Mouse (Mus musculus) embryonic stem cell, embryonic (primary cell): ENCODE results near the gene Zfpm1.

Experiments
- CTCF ChIA-PET, 4 experiments: fragments of 300-600 bp in 2 of 4; fragments of 350-600 bp in 2 of 4; sonication (Branson Sonifier 250); formaldehyde crosslinking; loops; one replicate each; lab custom pipeline; 2022; ENCODE audit warnings: inconsistent platforms in 2 of 4; lab: Charles Lee
- POLR2A ChIA-PET, 4 experiments: fragments of 300-600 bp in 2 of 4; fragments of 350-600 bp in 2 of 4; sonication (Branson Sonifier 250); formaldehyde crosslinking; loops; one replicate each; lab custom pipeline; 2022; ENCODE audit warnings: antibody characterized with exemption in 4 of 4, inconsistent platforms in 1 of 4; lab: Charles Lee

The Zfpm1 gene

GRCm38 (mm10) chr8:122282035-122282358 lies at the start of gene Zfpm1:
TSS of gene Zfpm1 (plus strand) at chr8:122282141.
- CTCF ChIA-PET, result interaction anchor here (0.6 to 3.1 kb wide), 16 partner anchors 10 to 1088 kb away, joined by 3 to 28 read pairs (median 4); partner anchors contain the start of genes Chmp1a (in 1 of the 4) and Spata33 (in 1 of the 4)

DNA sequence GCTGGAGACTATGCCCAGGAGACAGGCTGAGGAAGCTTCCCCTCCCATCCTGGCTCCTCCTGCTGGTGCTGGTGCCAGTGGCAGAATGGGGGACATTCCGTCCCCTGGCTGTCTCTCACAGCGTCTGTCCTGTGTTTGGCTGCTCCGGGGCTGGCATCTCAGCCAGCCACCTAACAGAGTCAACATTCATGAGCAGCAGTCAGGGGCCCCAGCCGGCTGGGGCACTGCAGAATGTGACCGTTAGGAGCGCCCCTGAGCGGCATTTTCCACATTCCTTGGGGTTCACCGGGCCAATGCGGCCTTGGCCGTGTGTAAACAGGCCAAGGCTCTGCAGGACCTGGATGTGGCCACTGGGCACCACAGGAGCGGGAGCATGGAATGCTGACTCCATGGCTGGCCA lies 47.9 kb upstream of the Zfpm1 start:
- ChIA-PET CTCF (interaction anchor here in 1 of 4 experiments (0.6 kb wide), 1 partner anchor 105 kb away, joined by 3 read pairs; no protein-coding TSS in a partner anchor), POLR2A (no interaction called here)

More at GRCm38 (mm10) chr8:122282035-122282358, at the start of gene Zfpm1:
- POLR2A ChIA-PET, result interaction anchor here (0.5 to 3.0 kb wide), 52 partner anchors 9 to 763 kb away, joined by 3 to 26 read pairs (median 4); partner anchors contain the start of genes Cdt1 (in 1 of the 4), Cyba (in 1 of the 4), Mvd (in 1 of the 4) and Slc7a5 (in 1 of the 4)

DNA sequence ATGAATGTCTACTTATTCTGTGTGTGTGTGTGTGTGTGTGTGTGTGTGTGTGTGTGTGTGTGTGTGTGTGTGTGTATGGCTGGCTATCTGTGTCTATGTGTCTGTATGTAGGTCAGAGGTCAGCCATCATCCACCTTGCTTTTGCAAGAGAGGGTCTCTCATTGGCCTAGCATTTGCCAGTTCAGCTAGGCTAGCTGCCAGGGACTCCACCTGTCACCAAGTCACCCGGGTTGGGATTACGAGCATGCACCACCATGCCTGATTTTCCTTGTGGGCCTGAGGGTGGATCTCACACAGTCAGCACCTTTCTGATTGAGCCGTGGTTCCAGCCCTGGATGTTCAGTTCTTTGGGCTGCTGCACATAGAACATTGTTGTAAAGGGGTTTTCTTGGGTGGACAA lies 45.4 kb upstream of the Zfpm1 start:
- CTCF ChIA-PET, result no interaction called here
- POLR2A ChIA-PET, result interaction anchor here in 2 of 4 experiments (0.9 to 1.5 kb wide), 2 partner anchors 8 kb away, joined by 4 to 5 read pairs; no protein-coding TSS in a partner anchor

GRCm38 (mm10) chr8:122238225-122238624 lies 43.7 kb upstream of the Zfpm1 start:
- CTCF ChIA-PET, result no interaction called here

GRCm38 (mm10) chr8:122238731-122239130 lies 43.2 kb upstream of the Zfpm1 start:
- CTCF ChIA-PET, result no interaction called here
- POLR2A ChIA-PET, result interaction anchor here in 1 of 4 experiments (0.6 kb wide), 1 partner anchor 368 kb away, joined by 4 read pairs; no protein-coding TSS in a partner anchor

More at GRCm38 (mm10) chr8:122238225-122238624, 43.7 kb upstream of the Zfpm1 start:
- POLR2A ChIA-PET, result interaction anchor here in 1 of 4 experiments (0.6 kb wide), 1 partner anchor 368 kb away, joined by 4 read pairs; no protein-coding TSS in a partner anchor

GRCm38 (mm10) chr8:122240241-122241026 lies 41.5 kb upstream of the Zfpm1 start:
- POLR2A ChIA-PET, result interaction anchor here in 1 of 4 experiments (1.5 kb wide), 1 partner anchor 221 kb away, joined by 3 read pairs; no protein-coding TSS in a partner anchor
- CTCF ChIA-PET, result interaction anchor here in 2 of 4 experiments (0.5 to 0.6 kb wide), 2 partner anchors 262 to 1066 kb away, joined by 3 read pairs; no protein-coding TSS in a partner anchor

DNA sequence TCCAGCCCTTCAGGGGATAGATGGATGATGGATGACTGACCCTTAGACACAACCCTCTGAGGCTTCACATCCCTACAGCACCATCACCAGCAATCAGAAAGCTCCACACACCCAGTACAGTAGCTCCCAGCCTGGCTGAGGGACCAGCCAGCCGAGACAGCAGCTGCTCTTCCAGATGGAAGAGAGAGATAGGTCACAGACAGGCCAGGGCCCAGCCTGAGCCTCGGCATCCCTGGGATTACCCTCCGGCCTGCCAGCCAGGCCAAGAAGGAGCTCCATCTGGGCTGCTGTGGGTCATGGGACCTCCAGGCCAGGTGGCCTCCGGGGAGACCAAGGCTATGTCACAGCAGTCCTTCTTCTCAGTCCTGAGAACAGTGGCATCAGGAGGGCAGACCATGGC lies 38.6 kb upstream of the Zfpm1 start:
- ChIA-PET CTCF (interaction anchor here in 3 of 4 experiments (0.7 to 1.6 kb wide), 3 partner anchors 12 to 16 kb away, joined by 3 to 4 read pairs (median 4); no protein-coding TSS in a partner anchor), POLR2A (interaction anchor here in 1 of 4 experiments (1.0 to 1.1 kb wide), 2 partner anchors 12 to 48 kb away, joined by 3 to 4 read pairs; no protein-coding TSS in a partner anchor)

- ChIA-PET POLR2A (no interaction called here), CTCF (interaction anchor here in 1 of 4 experiments (1.6 kb wide), 1 partner anchor 14 kb away, joined by 4 read pairs; no protein-coding TSS in a partner anchor)
Observed at GRCm38 (mm10) chr8:122245161-122245560, 36.8 kb upstream of the Zfpm1 start.

DNA sequence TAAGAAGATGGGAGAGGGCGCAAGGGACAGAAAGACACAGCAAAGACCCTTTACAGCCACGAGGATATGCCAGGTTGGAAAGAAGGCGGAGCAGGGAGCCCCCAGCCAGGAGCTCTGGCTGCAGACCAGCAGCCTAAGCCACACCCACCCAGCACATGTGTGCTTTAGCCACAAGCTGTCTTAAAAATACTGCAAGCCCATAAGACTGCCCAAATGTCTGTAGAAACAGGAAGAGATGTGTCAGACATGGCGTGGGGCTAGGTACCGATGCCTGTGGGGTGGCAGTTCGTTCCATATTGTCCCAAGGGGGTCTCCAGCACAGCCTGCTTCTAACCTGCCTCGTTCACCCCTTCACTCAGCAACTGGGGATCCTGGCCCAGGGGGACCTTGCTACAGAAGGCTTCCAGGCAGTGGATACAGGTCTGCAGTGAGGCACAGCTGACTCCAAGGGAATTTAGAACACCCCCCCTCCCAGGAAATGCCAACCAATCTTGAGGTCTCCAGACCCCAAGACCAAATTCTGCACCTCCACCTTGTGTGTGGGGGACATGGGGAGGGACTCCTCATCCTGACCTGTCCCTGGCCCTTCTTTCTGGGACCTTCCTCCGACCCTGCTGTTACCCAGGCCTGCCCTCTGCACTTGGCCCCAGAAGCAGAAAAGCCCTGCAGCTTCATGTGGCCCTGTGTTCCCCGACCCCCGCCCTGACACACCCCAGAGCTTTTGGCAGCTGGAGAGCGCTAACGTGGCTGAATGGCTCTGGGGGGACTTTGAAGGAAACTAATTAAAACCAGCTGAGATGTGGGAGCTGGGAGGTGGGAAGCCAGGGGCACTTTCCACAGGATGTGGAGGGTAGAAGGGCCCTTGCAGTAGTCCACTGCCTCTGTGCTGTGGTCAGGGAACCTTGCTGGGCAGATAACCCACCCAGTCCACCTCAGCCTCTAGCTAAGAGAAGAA lies 35.4 kb upstream of the Zfpm1 start:
- POLR2A ChIA-PET, result interaction anchor here in 1 of 4 experiments (2.1 kb wide), 1 partner anchor 18 kb away, joined by 7 read pairs; no protein-coding TSS in a partner anchor
- CTCF ChIA-PET, result interaction anchor here in 1 of 4 experiments (0.8 to 1.2 kb wide), 3 partner anchors 13 to 246 kb away, joined by 3 read pairs; no protein-coding TSS in a partner anchor

DNA sequence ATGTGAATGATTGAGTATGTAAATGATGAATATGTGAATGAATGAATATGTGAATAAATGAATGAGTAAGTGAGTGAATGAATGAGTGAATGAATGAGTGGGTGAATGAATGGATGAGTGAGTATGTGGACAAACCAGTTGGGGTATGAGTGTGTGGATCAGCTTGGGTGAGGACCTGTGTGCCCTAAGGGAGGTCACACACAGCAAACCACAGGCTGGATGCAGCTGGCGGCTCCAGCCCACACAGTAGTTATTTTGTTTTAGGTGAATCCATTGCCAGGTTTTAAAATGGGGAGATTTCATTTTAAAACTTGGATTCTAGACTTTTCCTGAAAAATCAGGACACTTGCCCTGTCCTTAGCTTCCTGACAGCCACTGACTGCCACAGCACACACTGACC lies 30.2 kb upstream of the Zfpm1 start:
- POLR2A ChIA-PET, result interaction anchor here in 1 of 4 experiments (1.4 kb wide), 1 partner anchor 10 kb away, joined by 3 read pairs; no protein-coding TSS in a partner anchor
- CTCF ChIA-PET, result no interaction called here

- ChIA-PET POLR2A (interaction anchor here in 1 of 4 experiments (1.4 kb wide), 1 partner anchor 11 kb away, joined by 3 read pairs; no protein-coding TSS in a partner anchor), CTCF (no interaction called here)
Observed at GRCm38 (mm10) chr8:122252366-122252765, 29.6 kb upstream of the Zfpm1 start.

- POLR2A ChIA-PET, result interaction anchor here in 3 of 4 experiments (0.5 to 1.8 kb wide), 4 partner anchors 100 to 409 kb away, joined by 3 to 6 read pairs (median 4); no protein-coding TSS in a partner anchor
Observed at GRCm38 (mm10) chr8:122259351-122259750, 22.6 kb upstream of the Zfpm1 start.

GRCm38 (mm10) chr8:122260755-122261154 lies 21.2 kb upstream of the Zfpm1 start:
- ChIA-PET CTCF (interaction anchor here (0.6 to 3.3 kb wide), 8 partner anchors 8 to 555 kb away, joined by 3 to 29 read pairs (median 4); no protein-coding TSS in a partner anchor), POLR2A (interaction anchor here in 2 of 4 experiments (0.7 to 1.8 kb wide), 2 partner anchors 31 to 410 kb away, joined by 3 to 5 read pairs; no protein-coding TSS in a partner anchor)

More at GRCm38 (mm10) chr8:122259351-122259750, 22.6 kb upstream of the Zfpm1 start:
- CTCF ChIA-PET, result interaction anchor here (0.5 to 3.3 kb wide), 36 partner anchors 10 to 1502 kb away, joined by 3 to 29 read pairs (median 4); partner anchors contain the start of genes Zfpm1 (in 2 of the 4) and Zc3h18 (in 1 of the 4)

- ChIA-PET CTCF (interaction anchor here in 3 of 4 experiments (0.7 to 2.7 kb wide), 6 partner anchors 34 to 337 kb away, joined by 3 to 7 read pairs (median 3); no protein-coding TSS in a partner anchor), POLR2A (interaction anchor here in 1 of 4 experiments (0.6 to 0.8 kb wide), 3 partner anchors 85 to 782 kb away, joined by 3 read pairs; no protein-coding TSS in a partner anchor)
Observed at GRCm38 (mm10) chr8:122262835-122263234, 19.1 kb upstream of the Zfpm1 start.

DNA sequence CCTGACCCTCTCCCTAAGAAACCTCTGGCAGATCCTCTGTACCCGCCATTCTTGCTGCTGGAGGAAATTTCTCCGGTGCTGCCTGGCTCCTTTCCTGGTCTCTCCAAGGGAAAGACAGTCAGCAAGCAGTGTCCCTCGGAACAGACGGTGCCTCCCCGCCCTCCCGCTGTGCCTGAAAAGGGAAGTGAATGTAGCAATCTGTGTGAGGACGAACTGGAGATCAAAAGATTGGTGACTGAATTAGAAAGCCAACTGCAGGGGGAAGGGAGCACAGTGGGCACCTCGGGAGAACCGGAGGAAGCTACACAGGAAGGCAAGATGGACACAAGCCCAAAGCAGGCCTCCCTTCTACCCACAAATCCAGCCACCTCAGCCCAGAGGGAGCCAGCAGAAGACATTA lies 17.7 kb upstream of the Zfpm1 start:
- POLR2A ChIA-PET, result no interaction called here
- CTCF ChIA-PET, result interaction anchor here in 3 of 4 experiments (0.6 to 2.7 kb wide), 4 partner anchors 9 to 288 kb away, joined by 3 to 7 read pairs (median 4); no protein-coding TSS in a partner anchor

- CTCF ChIA-PET, result interaction anchor here in 2 of 4 experiments (1.3 to 2.7 kb wide), 3 partner anchors 10 to 288 kb away, joined by 3 to 7 read pairs (median 4); no protein-coding TSS in a partner anchor
- POLR2A ChIA-PET, result no interaction called here
Observed at GRCm38 (mm10) chr8:122265522-122265921, 16.4 kb upstream of the Zfpm1 start.

- ChIA-PET POLR2A (interaction anchor here in 2 of 4 experiments (0.8 to 3.3 kb wide), 2 partner anchors 14 to 46 kb away, joined by 3 to 12 read pairs; partner anchors contain the start of gene Zfpm1 (in 1 of the 2)), CTCF (interaction anchor here in 2 of 4 experiments (1.3 to 1.4 kb wide), 3 partner anchors 11 to 103 kb away, joined by 3 to 4 read pairs (median 3); no protein-coding TSS in a partner anchor)
Observed at GRCm38 (mm10) chr8:122266867-122267266, 15.1 kb upstream of the Zfpm1 start.
